Mouse (Mus musculus) small intestine, adult 2 months (tissue): ENCODE measurements around the gene B430306N03Rik.

ENCODE experiments used
- CTCF ChIP-seq: fragments of 200-500 bp; IDR thresholded peaks from 2 replicates; pipeline ENCODE4 v1.5.1; 2012; ENCODE audit warnings: low read depth, mild to moderate bottlenecking, control low read depth, inconsistent platforms, low read length, moderate library complexity, mixed read lengths; ENCODE audit not compliant: insufficient replicate concordance, insufficient read length; ENCODE audit errors: extremely low read depth
- POLR2A ChIP-seq: fragments of 200-500 bp; IDR thresholded peaks from 2 replicates; pipeline ENCODE4 v1.6.1; 2012; ENCODE audit warnings: low read depth, mild to moderate bottlenecking, control low read depth, inconsistent platforms, low read length, moderate library complexity

DNA sequence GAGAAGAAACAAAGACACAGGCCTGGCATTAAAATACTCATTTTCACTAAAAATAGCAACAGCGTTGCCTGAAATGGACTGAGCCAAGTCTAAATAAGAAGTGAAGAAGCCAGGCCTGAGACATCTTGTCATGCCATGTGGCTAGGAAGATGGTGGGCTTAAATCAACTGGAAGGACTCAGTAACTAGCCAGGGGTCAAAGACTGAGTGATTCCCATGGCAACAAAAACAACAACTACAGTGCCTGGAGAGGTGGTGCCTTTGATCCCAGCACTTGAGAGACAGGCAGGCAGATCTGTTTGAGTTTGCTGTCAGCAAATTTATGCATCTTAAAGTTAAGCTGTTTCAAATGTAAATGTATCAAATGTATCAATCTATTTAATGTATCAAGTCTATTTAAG is 24.3 kb downstream of the B430306N03Rik start:
- no peak for TF ChIP-seq CTCF
- TF ChIP-seq POLR2A: no peak
